Mouse (Mus musculus) CH12.LX (cell line): ENCODE results near the gene Ltf. TPM values are rescaled to one million over a fixed set of nuclear protein-coding genes. Genes with fewer than 3 reads are reported as not detected.

Source experiments
- DNase-seq: peaks from one replicate; pipeline ENCODE4 v3.0.0-alpha.2; 2013; ENCODE audit errors: extremely low read depth
- H3K27ac ChIP-seq: 2 replicates; pipeline ENCODE4 v1.5.1; 2012; ENCODE audit warnings: low read depth, mild to moderate bottlenecking, control low read depth, moderate library complexity; ENCODE audit not compliant: insufficient read depth
- H3K27me3 ChIP-seq: replicated peaks from 2 replicates; pipeline ENCODE3; 2012; ENCODE audit warnings: inconsistent platforms
- H3K36me3 ChIP-seq, 2 experiments: replicated peaks in 1 of 2; 2 replicates each; pipeline versions ENCODE3 to v1.6.1; 2012; ENCODE audit warnings: inconsistent platforms in 1 of 2, low read length in 1 of 2, mild to moderate bottlenecking in 1 of 2, mixed read lengths in 1 of 2, moderate library complexity in 1 of 2; ENCODE audit not compliant: control insufficient read depth in 1 of 2, insufficient read depth in 1 of 2
- H3K4me1 ChIP-seq, 2 experiments: 2 replicates each; pipeline ENCODE4 v1.6.1; 2012; ENCODE audit warnings: inconsistent platforms in 1 of 2, moderate library complexity in 1 of 2; ENCODE audit not compliant: insufficient read depth in 2 of 2, control insufficient read depth in 1 of 2
- H3K4me2 ChIP-seq: 2 replicates; pipeline ENCODE4 v1.6.1; 2012; ENCODE audit warnings: low read depth, mild to moderate bottlenecking, control low read depth; ENCODE audit not compliant: poor library complexity, insufficient read depth, severe bottlenecking
- H3K4me3 ChIP-seq, 3 experiments: fragments of 150-350 bp in 1 of 3; sonication (generic) in 1 of 3; replicated peaks in 1 of 3; 2 replicates each; pipeline versions ENCODE3 to v1.5.1; 2011 to 2012; ENCODE audit warnings: low read depth in 2 of 3, low read length in 2 of 3, mild to moderate bottlenecking in 2 of 3, moderate library complexity in 2 of 3, control low read depth in 1 of 3, improper control_type of control experiment in 1 of 3, inconsistent platforms in 1 of 3, mixed read lengths in 1 of 3; ENCODE audit not compliant: poor library complexity in 1 of 3
- H3K79me2 ChIP-seq: replicated peaks from 2 replicates; pipeline ENCODE4 v1.6.1; 2012; ENCODE audit warnings: mild to moderate bottlenecking, moderate library complexity; ENCODE audit not compliant: control insufficient read depth, poor library complexity, insufficient read depth, severe bottlenecking; ENCODE audit errors: extremely low read depth
- H3K9ac ChIP-seq: 2 replicates; pipeline ENCODE4 v1.6.1; 2012; ENCODE audit warnings: low read depth, mild to moderate bottlenecking, control low read depth, moderate library complexity; ENCODE audit not compliant: insufficient read depth
- H3K9me3 ChIP-seq: replicated peaks from 2 replicates; pipeline ENCODE3; 2012; ENCODE audit warnings: low read length, inconsistent platforms, mixed read lengths
- BHLHE40 ChIP-seq: IDR thresholded peaks from 2 replicates; pipeline ENCODE4 v1.6.1; 2011; ENCODE audit warnings: mild to moderate bottlenecking, low read depth, low read length, improper control_type of control experiment
- CHD1 ChIP-seq: IDR thresholded peaks from 2 replicates; pipeline ENCODE4 v1.6.1; 2012; ENCODE audit warnings: low read depth, low read length, improper control_type of control experiment, inconsistent platforms
- CHD2 ChIP-seq: IDR thresholded peaks from 2 replicates; pipeline ENCODE4 v1.6.1; 2011; ENCODE audit warnings: low read length, improper control_type of control experiment
- CTCF ChIP-seq, 2 experiments: IDR thresholded peaks in 1 of 2; conservative IDR thresholded peaks in 1 of 2; 2 replicates each; pipeline ENCODE4 v1.5.1; 2011 to 2012; ENCODE audit warnings: low read depth in 2 of 2, low read length in 2 of 2, improper control_type of control experiment in 1 of 2, inconsistent platforms in 1 of 2, mild to moderate bottlenecking in 1 of 2, moderate library complexity in 1 of 2
- E2F4 ChIP-seq: IDR thresholded peaks from 2 replicates; pipeline ENCODE4 v1.6.1; 2011; ENCODE audit warnings: low read depth, low read length, improper control_type of control experiment; ENCODE audit not compliant: insufficient replicate concordance
- ELF1 ChIP-seq: IDR thresholded peaks from 2 replicates; pipeline ENCODE4 v1.6.1; 2014; ENCODE audit warnings: low read depth, mild to moderate bottlenecking, inconsistent platforms, low read length, improper control_type of control experiment
- EP300 ChIP-seq: IDR thresholded peaks from 2 replicates; pipeline ENCODE4 v1.6.1; 2011; ENCODE audit warnings: low read length, improper control_type of control experiment
- ETS1 ChIP-seq: conservative IDR thresholded peaks from 2 replicates; pipeline ENCODE4 v1.6.1; 2012; ENCODE audit warnings: low read depth, mild to moderate bottlenecking, inconsistent platforms, low read length, improper control_type of control experiment, moderate library complexity
- GABPA ChIP-seq: IDR thresholded peaks from 2 replicates; pipeline ENCODE4 v1.6.1; 2012; ENCODE audit warnings: low read depth, low read length, improper control_type of control experiment, inconsistent platforms; ENCODE audit not compliant: insufficient replicate concordance
- HCFC1 ChIP-seq: IDR thresholded peaks from 2 replicates; pipeline ENCODE4 v1.6.1; 2012; ENCODE audit warnings: low read depth, mild to moderate bottlenecking, inconsistent platforms, low read length, improper control_type of control experiment
- IRF4 ChIP-seq: IDR thresholded peaks from 2 replicates; pipeline ENCODE4 v1.6.1; 2014; ENCODE audit warnings: low read depth, mild to moderate bottlenecking, inconsistent platforms, low read length, improper control_type of control experiment
- JUN ChIP-seq: IDR thresholded peaks from 2 replicates; pipeline ENCODE4 v1.6.1; 2011; ENCODE audit warnings: low read depth, mild to moderate bottlenecking, low read length, improper control_type of control experiment, moderate library complexity; ENCODE audit not compliant: insufficient read depth
- KAT2A ChIP-seq: IDR thresholded peaks from 2 replicates; pipeline ENCODE4 v1.6.1; 2012; ENCODE audit warnings: low read length, improper control_type of control experiment, inconsistent platforms; ENCODE audit not compliant: insufficient replicate concordance
- MAFK ChIP-seq: IDR thresholded peaks from 2 replicates; pipeline ENCODE4 v1.6.1; 2011; ENCODE audit warnings: low read length, improper control_type of control experiment; ENCODE audit not compliant: insufficient replicate concordance
- MAX ChIP-seq: IDR thresholded peaks from 2 replicates; pipeline ENCODE4 v1.6.1; 2011; ENCODE audit warnings: low read length, improper control_type of control experiment
- MAZ ChIP-seq: IDR thresholded peaks from 2 replicates; pipeline ENCODE4 v1.6.1; 2012; ENCODE audit warnings: low read depth, mild to moderate bottlenecking, inconsistent platforms, low read length, improper control_type of control experiment, moderate library complexity
- MEF2A ChIP-seq: IDR thresholded peaks from 2 replicates; pipeline ENCODE4 v1.6.1; 2014; ENCODE audit warnings: low read depth, mild to moderate bottlenecking, inconsistent platforms, low read length, improper control_type of control experiment, borderline replicate concordance
- MXI1 ChIP-seq: IDR thresholded peaks from 2 replicates; pipeline ENCODE4 v1.6.1; 2011; ENCODE audit warnings: mild to moderate bottlenecking, low read depth, low read length, improper control_type of control experiment
- MYC ChIP-seq: IDR thresholded peaks from 2 replicates; pipeline ENCODE4 v1.6.1; 2011; ENCODE audit warnings: low read depth, mild to moderate bottlenecking, improper control_type of control experiment, low read length
- POLR2A ChIP-seq: IDR thresholded peaks from 2 replicates; pipeline ENCODE4 v1.6.1; 2011; ENCODE audit warnings: low read depth, mild to moderate bottlenecking, improper control_type of control experiment, low read length
- POLR2AphosphoS2 ChIP-seq: IDR thresholded peaks from 2 replicates; pipeline ENCODE4 v1.6.1; 2011; ENCODE audit warnings: low read depth, low read length, improper control_type of control experiment
- RAD21 ChIP-seq: IDR thresholded peaks from 2 replicates; pipeline ENCODE4 v1.6.1; 2011; ENCODE audit warnings: low read depth, mild to moderate bottlenecking, low read length, improper control_type of control experiment, moderate library complexity
- SIN3A ChIP-seq: IDR thresholded peaks from 2 replicates; pipeline ENCODE4 v1.6.1; 2012; ENCODE audit warnings: low read length, improper control_type of control experiment, inconsistent platforms
- SMC3 ChIP-seq: IDR thresholded peaks from 2 replicates; pipeline ENCODE4 v1.6.1; 2011; ENCODE audit warnings: low read depth, low read length, improper control_type of control experiment
- USF1 ChIP-seq: IDR thresholded peaks from 2 replicates; pipeline ENCODE4 v1.6.1; 2014; ENCODE audit warnings: low read depth, mild to moderate bottlenecking, inconsistent platforms, low read length, improper control_type of control experiment
- ZMIZ1 ChIP-seq: IDR thresholded peaks from 2 replicates; pipeline ENCODE4 v1.6.1; 2012; ENCODE audit warnings: low read depth, mild to moderate bottlenecking, inconsistent platforms, low read length, improper control_type of control experiment
- ZNF384 ChIP-seq: IDR thresholded peaks from 2 replicates; pipeline ENCODE4 v1.6.1; 2012; ENCODE audit warnings: low read depth, low read length, improper control_type of control experiment, inconsistent platforms
- dilution Hi-C: fragments of 300-500 bp; cut with MboI; formaldehyde crosslinking; loops from 2 replicates; pipeline ENCODE4 v1.14.3; 2020; ENCODE audit warnings: low sequenced_read_pairs; ENCODE audit not compliant: extremely low pct_unique_long_range_greater_than_20kb, extremely low pct_ligation_motif_present
- in situ Hi-C: fragments of 300-500 bp; cut with MboI; formaldehyde crosslinking; loops from 3 replicates; pipeline ENCODE4 v1.14.3; 2019; ENCODE audit warnings: low sequenced_read_pairs, low pct_ligation_motif_present, low pct_unique_long_range_greater_than_20kb, mixed read lengths
- polyA plus RNA-seq: library from polyadenylated mRNA; unstranded; fragments of >175 nt; gene quantifications from 2 replicates; pipeline ENCODE4 v1.2.1, GENCODE M21; 2012; ENCODE audit warnings: low read depth; ENCODE audit not compliant: insufficient read length
- total RNA-seq, 2 experiments: library from RNA; depleted of rRNA; stranded (reverse); fragments of 300-350 nt in 1 of 2; fragments of >200 nt in 1 of 2; gene quantifications; 2 replicates each; pipeline ENCODE4 v1.2.3; 2012 to 2014

The Ltf gene
- total and polyA plus RNA-seq, 3 experiments = 0.08 TPM; not detected in 2

- Histone ChIP-seq H3K27ac (no peak overlapping the region), H3K27me3 (no peaks in the 10 kb centered on the region), H3K9ac (no peak overlapping the region), H3K4me3 (no peak overlapping the region), H3K36me3 (no peaks in the 10 kb centered on the region), H3K79me2 (no peaks in the 10 kb centered on the region), H3K9me3 (peaks cover 18% of the 10 kb centered on the region), H3K4me1 (peaks cover 0 to 10% of the 10 kb centered on the region in 2 experiments; a peak in 2 of 4 replicates), H3K4me2 (no peak overlapping the region)
- in situ Hi-C loops (no loop called here), dilution Hi-C loops (no loop called here)
- TF ChIP-seq EP300 = no peak
- TF ChIP-seq E2F4 = no peak
- no peak for TF ChIP-seq JUN
- TF ChIP-seq KAT2A = no peak
- TF ChIP-seq ZMIZ1 = no peak
- TF ChIP-seq POLR2AphosphoS2 = no peak
- no peak for TF ChIP-seq MYC
- TF ChIP-seq MXI1 = no peak
- no peak for TF ChIP-seq CHD2
- no peak for TF ChIP-seq USF1
- DNase-seq = no peak
Measured at GRCm38 (mm10) chr9:111072971-111073370, 53.9 kb downstream of the Ltf start.

GRCm38 (mm10) chr9:111077745-111078144 is 58.7 kb downstream of the Ltf start:
- Histone ChIP-seq H3K27ac (no peak overlapping the region), H3K4me1 (peaks cover 5 to 17% of the 10 kb centered on the region in 2 experiments), H3K36me3 (no peaks in the 10 kb centered on the region), H3K4me3 (no peak overlapping the region), H3K9me3 (peaks cover 18% of the 10 kb centered on the region), H3K4me2 (no peak overlapping the region), H3K79me2 (no peaks in the 10 kb centered on the region), H3K9ac (no peak overlapping the region), H3K27me3 (no peaks in the 10 kb centered on the region)
- dilution Hi-C loops (no loop called here), in situ Hi-C loops (no loop called here)
- TF ChIP-seq CTCF (conservative IDR thresholded peaks at IDR 0.05 in 1 of 2, IDR thresholded peaks at IDR 0.05 in 1 of 2; ENCODE audit: low read depth in 2 of 2, low read length in 2 of 2) = peak in 1 of 2 experiments; percentile 55; a peak in 2 of 4 replicates
- peak; percentile 36; the same call in 1 of the 2 replicates for TF ChIP-seq SMC3
- TF ChIP-seq RAD21 = peak; percentile 29
- TF ChIP-seq MYC = no peak
- DNase-seq = no peak

- DNase-seq = no peak
- Histone ChIP-seq H3K4me2 (no peak overlapping the region), H3K79me2 (no peaks in the 10 kb centered on the region)
- in situ Hi-C loops = no loop called here
- dilution Hi-C loops = no loop called here
- no peak for TF ChIP-seq MAZ
- no peak for TF ChIP-seq JUN
- TF ChIP-seq CHD1 = no peak
- TF ChIP-seq E2F4 = no peak
- no peak for TF ChIP-seq GABPA
- no peak for TF ChIP-seq POLR2A
- TF ChIP-seq ETS1 = no peak
- TF ChIP-seq HCFC1 = no peak
- no peak for TF ChIP-seq MAFK
- no peak for TF ChIP-seq MEF2A
- no peak for TF ChIP-seq MAX
- no peak for TF ChIP-seq CHD2
- no peak for TF ChIP-seq ZNF384
- TF ChIP-seq SIN3A = no peak
- TF ChIP-seq USF1 = no peak
- TF ChIP-seq IRF4 = no peak
- no peak for TF ChIP-seq ELF1
- no peak for TF ChIP-seq POLR2AphosphoS2
- TF ChIP-seq BHLHE40 = no peak
- TF ChIP-seq CTCF (conservative IDR thresholded peaks at IDR 0.05 in 1 of 2, IDR thresholded peaks at IDR 0.05 in 1 of 2; ENCODE audit: low read depth in 2 of 2, low read length in 2 of 2) = no peak
- TF ChIP-seq, all 38 proteins: peak for 0
- Histone ChIP-seq H3K36me3 (no peaks in the 10 kb centered on the region), H3K27me3 (no peaks in the 10 kb centered on the region), H3K4me1 (peaks cover 7 to 23% of the 10 kb centered on the region in 2 experiments), H3K9ac (no peak overlapping the region), H3K4me3 (no peak overlapping the region), H3K27ac (no peak overlapping the region), H3K9me3 (peaks cover 9% of the 10 kb centered on the region)
Measured at GRCm38 (mm10) chr9:111080801-111081200, 61.7 kb downstream of the Ltf start.
